Mouse (Mus musculus) neural tube, embryonic 13.5 days (tissue): Measurements from ENCODE around the gene Prss50. TPM values are rescaled to one million over a fixed set of nuclear protein-coding genes. Genes with fewer than 3 reads are reported as not detected.

Experiments
- ATAC-seq: fragments of 200-750 bp; cut with Nextera tagmentation; 2 replicates; pipeline ENCODE4 v1.8.0; 2017; ENCODE audit warnings: low read depth, mild to moderate bottlenecking, moderate TSS enrichment, moderate library complexity
- H3K27ac ChIP-seq: fragments of 300-500 bp; sonication (generic); replicated peaks from 2 replicates; pipeline ENCODE4 v1.5.1; 2015; ENCODE audit warnings: moderate library complexity, mild to moderate bottlenecking, inconsistent platforms
- H3K27me3 ChIP-seq: fragments of 300-500 bp; sonication (generic); 2 replicates; pipeline ENCODE4 v1.6.1; 2015; ENCODE audit warnings: mild to moderate bottlenecking, inconsistent platforms
- H3K36me3 ChIP-seq: fragments of 300-500 bp; sonication (generic); 2 replicates; pipeline ENCODE4 v1.6.1; 2015; ENCODE audit warnings: mild to moderate bottlenecking, inconsistent platforms
- H3K4me1 ChIP-seq: fragments of 300-500 bp; sonication (generic); replicated peaks from 2 replicates; pipeline ENCODE4 v1.6.1; 2015; ENCODE audit warnings: inconsistent platforms
- H3K4me2 ChIP-seq: fragments of 300-500 bp; sonication (generic); 2 replicates; pipeline ENCODE4 v1.6.1; 2015; ENCODE audit warnings: inconsistent platforms, mild to moderate bottlenecking, moderate library complexity
- H3K4me3 ChIP-seq: fragments of 300-500 bp; sonication (generic); 2 replicates; pipeline ENCODE4 v1.5.1; 2015; ENCODE audit warnings: mild to moderate bottlenecking, inconsistent platforms
- H3K9ac ChIP-seq: fragments of 300-500 bp; sonication (generic); 2 replicates; pipeline ENCODE4 v1.6.1; 2015; ENCODE audit warnings: moderate library complexity, mild to moderate bottlenecking, inconsistent platforms
- H3K9me3 ChIP-seq: fragments of 300-500 bp; sonication (generic); 2 replicates; pipeline ENCODE4 v1.6.1; 2016; ENCODE audit warnings: inconsistent platforms
- WGBS: fragments of 180-500 bp; shearing (Covaris S2); methylation state at CpG from one replicate; pipeline ENCODE4 v1.1.7; 2015; 5-methylcytosine and 5-hydroxymethylcytosine counted together
- polyA plus RNA-seq: library from polyadenylated mRNA; unstranded; fragments of >200 nt; fragmentation: Nextera tagmentation; extraction: Ambion mirVana; gene quantifications from 2 replicates; pipeline ENCODE4 v1.2.1, GENCODE M21; 2015

Gene Prss50
- polyA plus RNA-seq, 1 experiment from 2014 or later, result 0.22 TPM

- no peaks in the 10 kb centered on the region for H3K36me3 ChIP-seq
- H3K9me3 ChIP-seq, result no peaks in the 10 kb centered on the region
- ATAC-seq, result no peak
- WGBS, result 77% methylated on average over 2 of the region's 2 CpGs
- no peak overlapping the region for H3K4me3 ChIP-seq
- no peak overlapping the region for H3K9ac ChIP-seq
- no peaks in the 10 kb centered on the region for H3K4me1 ChIP-seq
- no peak overlapping the region for H3K4me2 ChIP-seq
- H3K27ac ChIP-seq, result no peak overlapping the region
- no peaks in the 10 kb centered on the region for H3K27me3 ChIP-seq
Measured at GRCm38 (mm10) chr9:110841438-110841837, 16.3 kb upstream of the Prss50 start.

- H3K9me3 ChIP-seq, result no peaks in the 10 kb centered on the region
- no peak for ATAC-seq
- H3K36me3 ChIP-seq, result no peaks in the 10 kb centered on the region
- H3K9ac ChIP-seq, result no peak within 1 kb of the TSS
- H3K27me3 ChIP-seq, result no peaks in the 10 kb centered on the region
- no peak within 1 kb of the TSS for H3K27ac ChIP-seq
- H3K4me1 ChIP-seq, result no peaks in the 10 kb centered on the region
- H3K4me2 ChIP-seq, result no peak within 1 kb of the TSS
- WGBS, result 84% methylated on average over 10 of the region's 10 CpGs
- no peak within 1 kb of the TSS for H3K4me3 ChIP-seq
Measured at GRCm38 (mm10) chr9:110844206-110844605, 13.6 kb upstream of the Prss50 start, which contains the start of gene Prss46. Prss46 (plus strand) TSS chr9:110844506.

- Histone ChIP-seq H3K9me3 (no peaks in the 10 kb centered on the region), H3K4me1 (no peaks in the 10 kb centered on the region), H3K9ac (no peak overlapping the region), H3K27me3 (no peaks in the 10 kb centered on the region), H3K27ac (no peak overlapping the region), H3K4me3 (no peak overlapping the region), H3K4me2 (no peak overlapping the region), H3K36me3 (no peaks in the 10 kb centered on the region)
- WGBS, result 78% methylated on average over 7 of the region's 7 CpGs
- ATAC-seq, result no peak
Measured at GRCm38 (mm10) chr9:110849162-110849561, 8.6 kb upstream of the Prss50 start.

- Histone ChIP-seq H3K27ac (no peak overlapping the region), H3K9ac (no peak overlapping the region), H3K27me3 (peaks cover 25% of the 10 kb centered on the region), H3K36me3 (no peaks in the 10 kb centered on the region), H3K4me2 (no peak overlapping the region), H3K4me3 (no peak overlapping the region), H3K9me3 (no peaks in the 10 kb centered on the region), H3K4me1 (peaks cover 7% of the 10 kb centered on the region)
- WGBS, result 78% methylated on average over 7 of the region's 7 CpGs
- ATAC-seq, result no peak
Measured at GRCm38 (mm10) chr9:110855903-110856302, 1.9 kb upstream of the Prss50 start.

- peaks cover 7% of the 10 kb centered on the region for H3K4me1 ChIP-seq
- ATAC-seq, result no peak
- H3K36me3 ChIP-seq, result no peaks in the 10 kb centered on the region
- H3K9ac ChIP-seq, result no peak overlapping the region
- no peaks in the 10 kb centered on the region for H3K9me3 ChIP-seq
- H3K27me3 ChIP-seq, result peaks cover 25% of the 10 kb centered on the region
- no peak overlapping the region for H3K27ac ChIP-seq
- WGBS, result 75% methylated on average over 4 of the region's 4 CpGs
- H3K4me3 ChIP-seq, result no peak overlapping the region
- no peak overlapping the region for H3K4me2 ChIP-seq
Measured at GRCm38 (mm10) chr9:110856920-110857319, 847 bp upstream of the Prss50 start.

GRCm38 (mm10) chr9:110858523-110858922, 756 bp downstream of the Prss50 start:
- Histone ChIP-seq H3K9ac (no peak overlapping the region), H3K9me3 (no peaks in the 10 kb centered on the region), H3K4me1 (peaks cover 7% of the 10 kb centered on the region), H3K4me3 (no peak overlapping the region), H3K4me2 (no peak overlapping the region), H3K27me3 (peaks cover 25% of the 10 kb centered on the region), H3K27ac (no peak overlapping the region), H3K36me3 (no peaks in the 10 kb centered on the region)
- WGBS, result 57% methylated on average over 5 of the region's 5 CpGs
- no peak for ATAC-seq

- Histone ChIP-seq H3K9me3 (no peaks in the 10 kb centered on the region), H3K4me2 (no peak overlapping the region), H3K4me3 (no peak overlapping the region), H3K27ac (no peak overlapping the region), H3K27me3 (peaks cover 25% of the 10 kb centered on the region), H3K9ac (no peak overlapping the region), H3K36me3 (no peaks in the 10 kb centered on the region), H3K4me1 (peaks cover 7% of the 10 kb centered on the region)
- WGBS, result 73% methylated on average over 5 of the region's 5 CpGs
- ATAC-seq, result no peak
Measured at GRCm38 (mm10) chr9:110858967-110859596, 1.3 kb downstream of the Prss50 start.

- H3K4me2 ChIP-seq, result no peak overlapping the region
- no peaks in the 10 kb centered on the region for H3K9me3 ChIP-seq
- peaks cover 26% of the 10 kb centered on the region for H3K4me1 ChIP-seq
- WGBS, result 26% methylated on average over 7 of the region's 7 CpGs
- no peak overlapping the region for H3K27ac ChIP-seq
- ATAC-seq, result no peak
- H3K36me3 ChIP-seq, result no peaks in the 10 kb centered on the region
- peaks cover 14% of the 10 kb centered on the region for H3K27me3 ChIP-seq
- H3K9ac ChIP-seq, result no peak overlapping the region
- H3K4me3 ChIP-seq, result no peak overlapping the region
Measured at GRCm38 (mm10) chr9:110871030-110871429, 13.3 kb downstream of the Prss50 start.

GRCm38 (mm10) chr9:110873681-110874659, 16.2 kb downstream of the Prss50 start:
- peak; percentile 77 for ATAC-seq
- H3K27me3 ChIP-seq, result peaks cover 37% of the 10 kb centered on the region
- H3K9ac ChIP-seq, result peak overlapping the region; percentile 58
- H3K27ac ChIP-seq, result peak overlapping the region; percentile 76
- H3K9me3 ChIP-seq, result no peaks in the 10 kb centered on the region
- 6% methylated on average over 40 of the region's 40 CpGs for WGBS
- peak overlapping the region; percentile 57 for H3K4me2 ChIP-seq
- peak overlapping the region; percentile 34 for H3K4me3 ChIP-seq
- no peaks in the 10 kb centered on the region for H3K36me3 ChIP-seq
- H3K4me1 ChIP-seq, result peaks cover 26% of the 10 kb centered on the region

GRCm38 (mm10) chr9:110874660-110875191, 17.0 kb downstream of the Prss50 start:
- H3K36me3 ChIP-seq, result no peaks in the 10 kb centered on the region
- H3K4me2 ChIP-seq, result peak overlapping the region; percentile 57
- peak; percentile 60 for ATAC-seq
- no peaks in the 10 kb centered on the region for H3K9me3 ChIP-seq
- H3K4me1 ChIP-seq, result peaks cover 31% of the 10 kb centered on the region
- H3K9ac ChIP-seq, result no peak overlapping the region
- H3K27ac ChIP-seq, result peak overlapping the region; percentile 76
- H3K27me3 ChIP-seq, result peaks cover 45% of the 10 kb centered on the region
- WGBS, result 10% methylated on average over 2 of the region's 3 CpGs
- H3K4me3 ChIP-seq, result no peak overlapping the region

GRCm38 (mm10) chr9:110875288-110875695, 17.5 kb downstream of the Prss50 start:
- peaks cover 50% of the 10 kb centered on the region for H3K27me3 ChIP-seq
- H3K9me3 ChIP-seq, result no peaks in the 10 kb centered on the region
- H3K9ac ChIP-seq, result no peak overlapping the region
- peak; percentile 66; the same call in 1 of the 2 replicates for ATAC-seq
- H3K36me3 ChIP-seq, result no peaks in the 10 kb centered on the region
- H3K4me1 ChIP-seq, result peaks cover 37% of the 10 kb centered on the region
- peak overlapping the region; percentile 76 for H3K27ac ChIP-seq
- 11% methylated on average over 5 of the region's 6 CpGs for WGBS
- H3K4me3 ChIP-seq, result no peak overlapping the region
- no peak overlapping the region for H3K4me2 ChIP-seq

GRCm38 (mm10) chr9:110877353-110877752, 19.6 kb downstream of the Prss50 start:
- no peaks in the 10 kb centered on the region for H3K9me3 ChIP-seq
- WGBS, result 69% methylated on average over 1 of the region's 1 CpGs
- peaks cover 41% of the 10 kb centered on the region for H3K4me1 ChIP-seq
- no peak overlapping the region for H3K4me3 ChIP-seq
- H3K27ac ChIP-seq, result no peak overlapping the region
- no peak overlapping the region for H3K9ac ChIP-seq
- no peaks in the 10 kb centered on the region for H3K36me3 ChIP-seq
- H3K4me2 ChIP-seq, result no peak overlapping the region
- no peak for ATAC-seq
- H3K27me3 ChIP-seq, result peaks cover 67% of the 10 kb centered on the region
